Mouse (Mus musculus): ENCODE measurements at regions not wholly inside any gene's neighbourhood (a gene's known extent, or its start where the extent isn't known, plus 50 kb on each side); places are given as distances from the start of the nearest gene placed in this dataset.

GRCm38 (mm10) chr6:127298105-127298504 is 146.1 kb upstream of the Ccnd2 start:
- no peak for DNase-seq (ENCODE audit: low spot score)

- DNase-seq (ENCODE audit: low spot score): no peak
Observed at GRCm38 (mm10) chr6:127311192-127312054, 135.2 kb upstream of the Parp11 start.

DNA sequence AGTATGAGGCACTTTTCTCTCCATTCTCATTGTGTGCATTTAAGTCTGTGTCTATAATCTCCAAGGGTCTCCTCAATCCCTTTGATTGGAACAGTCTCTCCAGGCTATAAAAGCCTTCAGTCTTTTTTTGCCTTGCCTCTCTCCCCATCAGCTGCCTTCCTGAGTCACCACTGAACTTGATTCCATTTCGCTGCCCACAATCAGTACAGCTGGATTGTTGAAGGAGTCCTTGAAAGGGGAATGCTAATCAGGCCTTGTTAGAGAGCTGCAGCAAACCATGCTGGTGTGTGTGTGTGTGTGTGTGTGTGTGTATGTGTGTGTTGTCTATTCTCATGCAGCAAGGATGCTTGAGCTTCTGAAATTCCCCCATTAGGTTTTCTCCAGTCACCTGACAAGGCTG is 129.3 kb upstream of the Parp11 start:
- DNase-seq (ENCODE audit: low spot score): no peak

DNA sequence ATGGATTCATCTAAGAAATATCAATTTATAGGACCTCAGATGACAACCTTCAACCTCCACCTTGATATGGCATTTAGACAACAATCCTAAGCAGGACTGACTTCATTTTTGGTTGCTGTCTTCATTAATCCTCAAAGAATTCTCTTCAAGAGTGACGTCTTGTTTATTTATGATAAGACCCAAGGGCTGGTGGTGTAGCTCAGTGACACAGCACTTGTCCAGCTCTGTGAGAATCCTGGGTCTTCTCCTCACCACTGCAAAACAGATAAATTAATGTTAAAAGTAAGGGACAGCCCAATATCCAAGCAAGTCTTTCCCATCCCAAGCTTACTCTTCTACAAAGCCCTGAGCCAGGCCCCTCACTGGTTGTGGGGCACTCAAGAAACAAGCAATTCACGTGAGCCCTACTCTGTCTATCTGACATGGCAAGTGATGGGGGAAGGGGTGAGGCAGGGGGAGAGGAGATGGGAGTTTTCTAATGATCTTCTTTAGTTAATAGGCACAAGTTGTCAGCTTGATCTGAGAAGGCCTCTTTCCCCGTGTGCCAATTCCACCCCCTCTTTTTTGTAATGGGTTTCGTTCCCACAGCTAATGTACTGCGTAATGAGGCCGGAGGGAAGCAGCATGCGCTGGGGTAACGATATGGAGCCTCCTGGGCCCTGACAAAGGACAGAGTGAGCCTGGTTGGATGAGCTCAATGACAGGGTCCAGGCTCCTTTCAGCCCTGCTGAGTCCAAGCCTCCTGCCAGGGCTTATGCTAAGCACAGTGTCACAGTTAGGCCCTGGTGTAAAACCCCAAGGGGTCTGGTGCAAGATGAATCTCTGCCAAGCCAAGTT is 127.7 kb upstream of the Parp11 start:
- no peak for DNase-seq (ENCODE audit: low spot score)

GRCm38 (mm10) chr6:127320600-127320999 is 126.0 kb upstream of the Parp11 start:
- no peak for DNase-seq (ENCODE audit: low spot score)

GRCm38 (mm10) chr6:127321031-127321430 is 125.6 kb upstream of the Parp11 start:
- DNase-seq (ENCODE audit: low spot score): no peak

DNA sequence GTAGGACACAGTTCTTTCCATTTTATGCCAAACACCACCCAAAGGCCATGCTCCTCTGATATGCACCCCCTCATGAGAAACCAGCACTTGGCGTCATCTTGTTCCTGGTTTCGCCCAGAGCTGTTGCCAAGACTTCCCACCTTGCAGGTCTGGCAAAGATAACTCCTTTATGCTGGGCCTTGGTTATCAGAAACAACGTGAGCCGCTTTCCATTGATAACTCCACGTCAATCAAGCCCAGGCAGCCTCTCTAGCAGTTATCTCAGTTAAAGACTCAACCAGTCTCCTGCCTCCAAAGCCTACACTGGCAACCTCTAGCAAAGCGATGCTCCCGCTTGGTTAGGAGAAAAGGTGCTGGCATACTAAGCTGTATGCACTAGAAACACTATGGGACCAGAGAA is 124.2 kb upstream of the Parp11 start:
- DNase-seq (ENCODE audit: low spot score): no peak

DNA sequence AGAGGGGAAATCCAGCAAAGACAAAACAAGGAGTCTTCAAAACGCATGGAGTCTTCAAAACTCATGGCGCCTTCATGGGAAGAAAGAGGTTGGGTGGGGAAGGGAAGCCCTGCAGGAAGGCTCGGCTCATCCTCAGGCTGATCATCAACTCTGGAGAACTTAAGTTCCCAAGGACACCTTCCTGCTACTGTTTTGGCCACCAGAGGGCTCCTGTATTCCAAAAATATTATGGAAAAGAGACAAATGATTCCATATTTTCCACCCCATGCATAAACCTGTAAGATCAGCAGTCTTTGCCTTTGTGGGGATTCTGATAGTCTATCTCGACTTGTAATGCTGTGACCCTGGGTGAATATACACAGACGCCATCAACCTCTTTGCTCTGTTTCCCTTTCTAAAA is 121.7 kb upstream of the Parp11 start:
- DNase-seq (ENCODE audit: low spot score): no peak

GRCm38 (mm10) chr6:127325596-127326332 is 120.9 kb upstream of the Parp11 start:
- DNase-seq (ENCODE audit: low spot score): no peak

- no peak for DNase-seq (ENCODE audit: low spot score)
Observed at GRCm38 (mm10) chr6:127326333-127326729, 120.3 kb upstream of the Parp11 start.

GRCm38 (mm10) chr6:127329191-127330014 is 117.2 kb upstream of the Parp11 start:
- DNase-seq (ENCODE audit: low spot score): no peak

DNA sequence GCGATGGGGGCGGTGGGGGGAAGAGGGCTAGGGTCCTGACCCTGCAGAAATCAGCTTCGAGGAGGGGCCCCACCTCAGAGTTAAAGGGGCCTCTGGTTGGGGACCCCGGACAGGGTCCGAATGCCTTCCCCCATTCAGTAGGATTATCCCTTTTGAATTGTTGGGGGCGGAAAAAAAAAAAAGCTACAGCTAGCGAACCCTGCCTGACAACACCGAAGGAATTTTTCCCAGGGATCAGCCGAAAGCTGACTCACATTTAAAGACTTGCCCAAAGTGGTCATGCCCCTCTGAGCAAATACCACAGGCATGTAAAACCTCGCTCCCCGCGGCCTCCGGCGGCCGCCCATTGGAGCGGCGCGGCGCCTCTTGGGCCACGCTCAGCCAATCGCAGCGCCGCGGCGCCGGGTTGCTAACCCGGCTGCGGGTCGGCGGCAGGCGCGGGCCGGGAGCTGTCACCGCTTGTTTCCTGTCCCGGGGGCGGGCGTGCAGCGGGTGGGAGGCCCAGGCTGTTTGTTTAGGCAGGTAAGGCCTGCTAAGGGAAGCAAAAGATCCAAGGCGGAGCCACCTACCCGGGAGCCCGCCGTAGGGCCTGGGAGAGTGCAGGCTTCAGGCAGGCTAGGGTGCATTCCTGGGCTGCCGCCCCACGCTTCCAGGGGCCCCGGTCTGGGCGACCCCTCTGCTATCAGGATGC is 116.5 kb upstream of the Parp11 start:
- DNase-seq (ENCODE audit: low spot score): peak; percentile 70

DNA sequence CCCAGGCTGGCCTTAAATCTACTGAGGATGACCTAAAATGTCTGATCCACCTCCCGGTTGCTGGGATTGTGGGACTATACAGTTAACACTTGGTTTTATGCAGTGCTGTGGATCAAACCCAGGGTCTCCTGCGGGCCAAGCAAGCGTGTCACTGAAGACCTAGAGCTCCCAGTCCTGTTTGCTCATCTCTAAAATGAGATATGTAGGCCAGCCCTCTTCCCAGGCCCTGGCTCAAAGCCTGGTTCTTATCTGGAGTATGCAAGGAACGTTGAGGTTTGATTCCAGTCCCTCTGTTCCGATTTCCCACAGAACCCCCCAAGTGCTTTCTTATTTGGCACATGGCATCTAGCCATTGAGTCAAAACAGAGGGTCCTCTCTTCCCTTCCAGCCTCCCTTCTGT is 115.5 kb upstream of the Parp11 start:
- DNase-seq (ENCODE audit: low spot score): no peak

- DNase-seq (ENCODE audit: low spot score): no peak
Observed at GRCm38 (mm10) chr6:127334256-127334655, 112.4 kb upstream of the Parp11 start.

DNA sequence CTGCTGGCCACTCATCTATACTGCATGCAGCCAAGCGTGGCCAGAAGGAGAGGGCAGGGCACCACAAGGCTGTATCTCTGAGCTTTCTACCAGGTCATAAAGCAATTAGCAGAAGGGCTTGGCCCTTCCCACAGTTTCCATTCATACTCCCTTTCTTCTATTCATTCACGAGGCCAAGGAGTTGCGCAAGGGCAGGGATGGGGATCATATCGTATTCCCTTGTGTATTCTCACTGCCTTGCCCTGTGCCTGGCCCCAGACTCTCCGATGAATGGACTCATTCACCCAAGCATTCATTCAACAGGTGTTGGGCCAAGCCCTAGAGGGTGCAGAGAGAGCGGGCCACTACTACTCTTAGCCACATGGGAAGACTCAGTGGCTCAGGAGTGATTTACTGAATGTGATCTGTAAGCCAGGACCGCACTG is 111.2 kb upstream of the Parp11 start:
- DNase-seq (ENCODE audit: low spot score): no peak

DNA sequence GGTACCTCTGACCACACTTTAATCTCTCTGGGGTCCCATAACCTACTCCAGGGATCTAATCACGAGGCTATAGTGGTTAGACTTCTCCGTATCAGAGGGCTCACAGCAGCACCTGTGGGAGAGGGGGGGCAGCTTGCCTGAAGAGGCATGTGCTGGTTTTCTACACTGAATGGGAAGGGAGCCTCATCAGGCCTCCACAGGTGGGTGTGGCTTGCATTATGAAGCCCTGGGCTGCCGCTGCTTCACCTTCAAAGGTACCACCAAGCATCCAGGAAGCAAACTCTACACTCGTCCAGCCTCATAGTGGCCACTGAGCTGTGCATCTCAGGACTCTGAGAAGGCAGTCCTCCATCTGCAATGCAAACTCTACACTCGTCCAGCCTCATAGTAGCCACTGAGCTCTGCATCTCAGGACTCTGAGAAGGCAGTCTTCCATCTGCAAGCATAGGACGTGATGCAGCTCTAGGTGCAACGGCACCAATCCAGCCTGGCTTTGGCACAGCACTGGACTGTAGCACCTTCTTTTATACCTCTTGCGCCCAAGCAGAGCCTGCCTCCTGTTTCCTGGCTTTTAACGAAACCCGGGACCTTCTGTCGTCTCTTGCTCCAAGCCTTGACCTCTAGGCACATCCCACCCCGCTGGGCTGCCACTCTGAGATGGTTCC is 110.5 kb upstream of the Parp11 start:
- no peak for DNase-seq (ENCODE audit: low spot score)

- peak; percentile 34 for DNase-seq (ENCODE audit: low spot score)
Observed at GRCm38 (mm10) chr6:127336681-127337397, 109.8 kb upstream of the Parp11 start.

- DNase-seq (ENCODE audit: low spot score): no peak
Observed at GRCm38 (mm10) chr6:127337398-127337871, 109.2 kb upstream of the Parp11 start.

- no peak for DNase-seq (ENCODE audit: low spot score)
Observed at GRCm38 (mm10) chr6:127338412-127338811, 108.2 kb upstream of the Parp11 start.

- no peak for DNase-seq (ENCODE audit: low spot score)
Observed at GRCm38 (mm10) chr6:127341604-127342003, 105.0 kb upstream of the Parp11 start.

All from testis, postnatal 14 days (tissue).